Mouse (Mus musculus): ENCODE results near the gene Gm11214.

Gm11214 gene

GRCm38 (mm10) chr4:63663279-63663678, at the start of gene Gm11214:
Gm11214 (minus strand) TSS chr4:63663379.
- no peak for DNase-seq

- DNase-seq, result no peak
Measured at GRCm38 (mm10) chr4:63711886-63712285, 48.7 kb upstream of the Gm11214 start.

- no peak for DNase-seq
Measured at GRCm38 (mm10) chr4:63710431-63711220, 47.4 kb upstream of the Gm11214 start.

GRCm38 (mm10) chr4:63706279-63706971, 43.2 kb upstream of the Gm11214 start:
- DNase-seq, result no peak

GRCm38 (mm10) chr4:63704232-63704631, 41.1 kb upstream of the Gm11214 start:
- no peak for DNase-seq

- DNase-seq, result no peak
Measured at GRCm38 (mm10) chr4:63703686-63704085, 40.5 kb upstream of the Gm11214 start.

GRCm38 (mm10) chr4:63702006-63702704, 39.0 kb upstream of the Gm11214 start:
- no peak for DNase-seq

- DNase-seq, result no peak
Measured at GRCm38 (mm10) chr4:63699749-63700148, 36.6 kb upstream of the Gm11214 start.

- peak; percentile 9 for DNase-seq
Measured at GRCm38 (mm10) chr4:63696921-63697320, 33.7 kb upstream of the Gm11214 start.

GRCm38 (mm10) chr4:63692351-63692750, 29.2 kb upstream of the Gm11214 start:
- no peak for DNase-seq

- peak; percentile 37 for DNase-seq
Measured at GRCm38 (mm10) chr4:63687429-63687828, 24.2 kb upstream of the Gm11214 start.

GRCm38 (mm10) chr4:63686157-63686556, 23.0 kb upstream of the Gm11214 start:
- DNase-seq, result peak; percentile 72

GRCm38 (mm10) chr4:63685253-63685525, 22.0 kb upstream of the Gm11214 start:
- peak; percentile 49 for DNase-seq

- peak; percentile 42 for DNase-seq
Measured at GRCm38 (mm10) chr4:63684412-63685252, 21.5 kb upstream of the Gm11214 start.

GRCm38 (mm10) chr4:63683716-63684115, 20.5 kb upstream of the Gm11214 start:
- DNase-seq, result peak; percentile 8

GRCm38 (mm10) chr4:63683056-63683455, 19.9 kb upstream of the Gm11214 start:
- DNase-seq, result no peak

GRCm38 (mm10) chr4:63682441-63682840, 19.3 kb upstream of the Gm11214 start:
- DNase-seq, result no peak

- DNase-seq, result no peak
Measured at GRCm38 (mm10) chr4:63681557-63681956, 18.4 kb upstream of the Gm11214 start.

GRCm38 (mm10) chr4:63675128-63675527, 11.9 kb upstream of the Gm11214 start:
- DNase-seq, result no peak

GRCm38 (mm10) chr4:63668255-63668654, 5.1 kb upstream of the Gm11214 start:
- peak; percentile 55 for DNase-seq

- no peak for DNase-seq
Measured at GRCm38 (mm10) chr4:63665738-63666137, 2.6 kb upstream of the Gm11214 start.

- DNase-seq, result no peak
Measured at GRCm38 (mm10) chr4:63661857-63662256, 1.3 kb downstream of the Gm11214 start.

- DNase-seq, result no peak
Measured at GRCm38 (mm10) chr4:63661426-63661825, 1.8 kb downstream of the Gm11214 start.
